Mouse (Mus musculus) liver, embryonic 15.5 days (tissue): ENCODE results near the gene Rack1. TPM values are rescaled to one million over a fixed set of nuclear protein-coding genes. Genes with fewer than 3 reads are reported as not detected.

Source experiments
- polyA plus RNA-seq: library from polyadenylated mRNA; unstranded; fragments of >200 nt; fragmentation: Nextera tagmentation; extraction: Ambion mirVana; gene quantifications from 2 replicates; pipeline ENCODE4 v1.2.1, GENCODE M21; 2015

The Rack1 gene
- polyA plus RNA-seq, 1 experiment from 2014 or later, result 438 TPM

Other genes with a start within 250 kb of the Rack1 start
- 2.0 and 2.3 TPM in 2 replicates for gene Trim41, start 17.0 kb downstream of the Rack1 start, polyA plus RNA-seq
- 0.09 and 0.21 TPM in 2 replicates for gene Trim7, start 25.8 kb downstream of the Rack1 start, polyA plus RNA-seq
- 1.4 and 2.1 TPM in 2 replicates for gene Gm12184, start 26.3 kb downstream of the Rack1 start, polyA plus RNA-seq
- gene Irgm1, start 71.4 kb downstream of the Rack1 start, polyA plus RNA-seq, result 19.2 and 20.4 TPM in 2 replicates
- gene Gm5431, start 101.9 kb downstream of the Rack1 start, polyA plus RNA-seq, result 0.45 and 0.48 TPM in 2 replicates
- gene Psme2b, start 145.9 kb downstream of the Rack1 start, polyA plus RNA-seq, result 2.7 and 2.8 TPM in 2 replicates
- 0.05 and 0.07 TPM in 2 replicates for gene Olfr56, start 178.6 kb downstream of the Rack1 start, polyA plus RNA-seq
- 1.1 TPM in 2 replicates for gene 9930111J21Rik1, start 179.1 kb downstream of the Rack1 start, polyA plus RNA-seq
- 0.03 TPM in 1 of 2 replicates, not detected in the other for gene Gm12185, start 191.9 kb downstream of the Rack1 start, polyA plus RNA-seq
- 1.2 and 1.5 TPM in 2 replicates for gene Tgtp1, start 193.8 kb downstream of the Rack1 start, polyA plus RNA-seq